Mouse (Mus musculus): ENCODE data around the gene Tmem267.
"Not testable (repeated sequence)": the region's sequence is repeated elsewhere in the genome, so short reads cannot be mapped to it uniquely, and the experiment has no call there.

- TF ChIP-seq POLR2A, CTCF (IDR thresholded peaks at IDR 0.05; ENCODE audit: insufficient read depth, low read depth, low read length): not testable (repeated sequence)
Observed at GRCm38 (mm10) chr13:119599498-119599897, 111.7 kb downstream of the Tmem267 start.

Measured in olfactory bulb, adult 2 months (tissue).